Mouse (Mus musculus): ENCODE data around the gene Rbfox2.

Gene Rbfox2

GRCm38 (mm10) chr15:77230144-77230543 is 76.7 kb downstream of the Rbfox2 start:
- DNase-seq (ENCODE audit: low spot score in 2 of 2) = no peak

- DNase-seq (ENCODE audit: low spot score in 2 of 2) = no peak
These were observed 79.9 kb downstream of the Rbfox2 start for GRCm38 (mm10) chr15:77226831-77227354.

- DNase-seq (ENCODE audit: low spot score in 2 of 2) = no peak
These were observed 80.9 kb downstream of the Rbfox2 start for GRCm38 (mm10) chr15:77225858-77226257.

GRCm38 (mm10) chr15:77225274-77225673 is 81.5 kb downstream of the Rbfox2 start:
- no peak for DNase-seq (ENCODE audit: low spot score in 2 of 2)

- no peak for DNase-seq (ENCODE audit: low spot score in 2 of 2)
These were observed 86.0 kb downstream of the Rbfox2 start for GRCm38 (mm10) chr15:77220833-77221232.

GRCm38 (mm10) chr15:77220137-77220536 is 86.7 kb downstream of the Rbfox2 start:
- no peak for DNase-seq (ENCODE audit: low spot score in 2 of 2)

- DNase-seq (ENCODE audit: low spot score in 2 of 2) = no peak
These were observed 87.2 kb downstream of the Rbfox2 start for GRCm38 (mm10) chr15:77219571-77219970.

GRCm38 (mm10) chr15:77218007-77218406 is 88.8 kb downstream of the Rbfox2 start:
- DNase-seq (ENCODE audit: low spot score in 2 of 2) = no peak

- no peak for DNase-seq (ENCODE audit: low spot score in 2 of 2)
These were observed 89.3 kb downstream of the Rbfox2 start for GRCm38 (mm10) chr15:77217523-77217922.

- DNase-seq (ENCODE audit: low spot score in 2 of 2) = no peak
These were observed 90.1 kb downstream of the Rbfox2 start for GRCm38 (mm10) chr15:77216704-77217103.

GRCm38 (mm10) chr15:77215178-77215800 is 91.5 kb downstream of the Rbfox2 start:
- no peak for DNase-seq (ENCODE audit: low spot score in 2 of 2)

GRCm38 (mm10) chr15:77214410-77215107 is 92.2 kb downstream of the Rbfox2 start:
- no peak for DNase-seq (ENCODE audit: low spot score in 2 of 2)

GRCm38 (mm10) chr15:77213829-77214228 is 93.0 kb downstream of the Rbfox2 start:
- no peak for DNase-seq (ENCODE audit: low spot score in 2 of 2)

GRCm38 (mm10) chr15:77212818-77213217 is 94.0 kb downstream of the Rbfox2 start:
- no peak for DNase-seq (ENCODE audit: low spot score in 2 of 2)

GRCm38 (mm10) chr15:77212217-77212757 is 94.5 kb downstream of the Rbfox2 start:
- no peak for DNase-seq (ENCODE audit: low spot score in 2 of 2)

- no peak for DNase-seq (ENCODE audit: low spot score in 2 of 2)
These were observed 99.8 kb downstream of the Rbfox2 start for GRCm38 (mm10) chr15:77206996-77207395.

- no peak for DNase-seq (ENCODE audit: low spot score in 2 of 2)
These were observed 101.9 kb downstream of the Rbfox2 start for GRCm38 (mm10) chr15:77204951-77205350.

GRCm38 (mm10) chr15:77203255-77203981 is 103.4 kb downstream of the Rbfox2 start:
- no peak for DNase-seq (ENCODE audit: low spot score in 2 of 2)

- no peak for DNase-seq (ENCODE audit: low spot score in 2 of 2)
These were observed 103.9 kb downstream of the Rbfox2 start for GRCm38 (mm10) chr15:77202881-77203254.

GRCm38 (mm10) chr15:77202223-77202622 is 104.6 kb downstream of the Rbfox2 start:
- DNase-seq (ENCODE audit: low spot score in 2 of 2) = no peak

GRCm38 (mm10) chr15:77196827-77197226 is 110.0 kb downstream of the Rbfox2 start:
- no peak for DNase-seq (ENCODE audit: low spot score in 2 of 2)

- DNase-seq (ENCODE audit: low spot score in 2 of 2) = no peak
These were observed 110.8 kb downstream of the Rbfox2 start for GRCm38 (mm10) chr15:77196001-77196400.

Data from frontal cortex, postnatal 14 days (tissue).